Mouse (Mus musculus) adrenal gland, adult 2 months (tissue): ENCODE data around the gene Tgm6. TPM values are rescaled to one million over a fixed set of nuclear protein-coding genes. Genes with fewer than 3 reads are reported as not detected.
A peak's percentile ranks its signal among the peaks of the same experiment; 100 is the strongest.

Experiments used
- DNase-seq: peaks from one replicate; pipeline ENCODE4 v3.0.0; 2021
- long read RNA-seq: library from polyadenylated mRNA; stranded (forward); transcript quantifications from one replicate; pipeline ENCODE4 v2.0.0, GENCODE M21; 2021
- polyA plus RNA-seq: library from polyadenylated mRNA; depleted of rRNA; stranded (reverse); fragments of >200 nt; gene quantifications from 2 replicates; pipeline ENCODE4 v1.2.3, GENCODE M21; 2012; rRNA removed
- total RNA-seq, 2 experiments: library from RNA; stranded (reverse); gene quantifications; 2 replicates each; pipeline ENCODE4 v1.2.3; 2021

Tgm6 gene
- not detected for total RNA-seq
- not detected in 2 replicates for polyA plus RNA-seq
- long read RNA-seq: 0 reads

- no peak for DNase-seq
Observed at GRCm38 (mm10) chr2:130112116-130112515, at the start of gene Tgm6. Gene Tgm6 (plus strand): TSS chr2:130112416.

GRCm38 (mm10) chr2:130068228-130068627, 44.0 kb upstream of the Tgm6 start:
- peak; percentile 34 for DNase-seq

- peak; percentile 44 for DNase-seq
Observed at GRCm38 (mm10) chr2:130070396-130070795, 41.8 kb upstream of the Tgm6 start.

- DNase-seq: no peak
Observed at GRCm38 (mm10) chr2:130112804-130113203, 588 bp downstream of the Tgm6 start.

- DNase-seq: no peak
Observed at GRCm38 (mm10) chr2:130113379-130113778, 1.2 kb downstream of the Tgm6 start.

- no peak for DNase-seq
Observed at GRCm38 (mm10) chr2:130118649-130119048, 6.4 kb downstream of the Tgm6 start.

- DNase-seq: no peak
Observed at GRCm38 (mm10) chr2:130125279-130126059, 13.3 kb downstream of the Tgm6 start.

GRCm38 (mm10) chr2:130126073-130126472, 13.9 kb downstream of the Tgm6 start:
- DNase-seq: no peak

- DNase-seq: no peak
Observed at GRCm38 (mm10) chr2:130129687-130130086, 17.5 kb downstream of the Tgm6 start.

- no peak for DNase-seq
Observed at GRCm38 (mm10) chr2:130143011-130143410, 30.8 kb downstream of the Tgm6 start.

- DNase-seq: no peak
Observed at GRCm38 (mm10) chr2:130144703-130145324, 32.6 kb downstream of the Tgm6 start.

- DNase-seq: no peak
Observed at GRCm38 (mm10) chr2:130146089-130146668, 34.0 kb downstream of the Tgm6 start.

GRCm38 (mm10) chr2:130155171-130155570, 43.0 kb downstream of the Tgm6 start:
- DNase-seq: peak; percentile 78

GRCm38 (mm10) chr2:130155851-130156250, 43.6 kb downstream of the Tgm6 start:
- DNase-seq: no peak

- no peak for DNase-seq
Observed at GRCm38 (mm10) chr2:130157231-130158087, 45.2 kb downstream of the Tgm6 start.

- no peak for DNase-seq
Observed at GRCm38 (mm10) chr2:130158088-130158437, 45.8 kb downstream of the Tgm6 start.

GRCm38 (mm10) chr2:130162701-130163100, 50.5 kb downstream of the Tgm6 start:
- no peak for DNase-seq

GRCm38 (mm10) chr2:130166311-130167214, 54.3 kb downstream of the Tgm6 start:
- no peak for DNase-seq

- peak; percentile 33 for DNase-seq
Observed at GRCm38 (mm10) chr2:130167861-130168260, 55.6 kb downstream of the Tgm6 start.

GRCm38 (mm10) chr2:130171674-130172073, 59.5 kb downstream of the Tgm6 start:
- DNase-seq: no peak

GRCm38 (mm10) chr2:130176820-130177219, 64.6 kb downstream of the Tgm6 start:
- no peak for DNase-seq
